Mouse (Mus musculus) small intestine, adult 2 months (tissue): ENCODE results near the gene Prkcb. TPM values are rescaled to one million over a fixed set of nuclear protein-coding genes. Genes with fewer than 3 reads are reported as not detected.

ENCODE experiments used
- H3K27ac ChIP-seq: fragments of 200-500 bp; 2 replicates; pipeline ENCODE4 v1.5.1; 2012; ENCODE audit warnings: low read depth, low read length, control low read depth, inconsistent platforms; ENCODE audit not compliant: insufficient read depth
- H3K27me3 ChIP-seq: fragments of 200-500 bp; 2 replicates; pipeline ENCODE4 v1.6.1; 2012; ENCODE audit warnings: mild to moderate bottlenecking, moderate library complexity, low read length, inconsistent platforms; ENCODE audit not compliant: control insufficient read depth, insufficient read depth
- H3K36me3 ChIP-seq: fragments of 200-500 bp; 2 replicates; pipeline ENCODE4 v1.6.1; 2012; ENCODE audit warnings: mild to moderate bottlenecking, low read length, control low read depth, inconsistent platforms; ENCODE audit not compliant: control insufficient read depth, insufficient read depth
- H3K4me1 ChIP-seq: fragments of 200-500 bp; 2 replicates; pipeline ENCODE4 v1.6.1; 2012; ENCODE audit warnings: low read length, inconsistent platforms, mixed read lengths; ENCODE audit not compliant: control insufficient read depth, insufficient read depth, insufficient read length
- H3K4me3 ChIP-seq: fragments of 200-500 bp; 2 replicates; pipeline ENCODE4 v1.5.1; 2012; ENCODE audit warnings: low read depth, mild to moderate bottlenecking, control low read depth, inconsistent platforms, low read length, moderate library complexity
- CTCF ChIP-seq: fragments of 200-500 bp; IDR thresholded peaks from 2 replicates; pipeline ENCODE4 v1.5.1; 2012; ENCODE audit warnings: low read depth, mild to moderate bottlenecking, control low read depth, inconsistent platforms, low read length, moderate library complexity, mixed read lengths; ENCODE audit not compliant: insufficient replicate concordance, insufficient read length; ENCODE audit errors: extremely low read depth
- POLR2A ChIP-seq: fragments of 200-500 bp; IDR thresholded peaks from 2 replicates; pipeline ENCODE4 v1.6.1; 2012; ENCODE audit warnings: low read depth, mild to moderate bottlenecking, control low read depth, inconsistent platforms, low read length, moderate library complexity
- WGBS: fragments of 180-500 bp; shearing (Covaris S2); methylation state at CpG from one replicate; pipeline ENCODE4 v1.1.7; 2018; 5-methylcytosine and 5-hydroxymethylcytosine counted together
- polyA plus RNA-seq: library from polyadenylated mRNA; depleted of rRNA; stranded (reverse); fragments of >200 nt; gene quantifications from 2 replicates; pipeline ENCODE4 v1.2.3, GENCODE M21; 2012

Prkcb gene
- polyA plus RNA-seq, 1 experiment, result 6.1 TPM

DNA sequence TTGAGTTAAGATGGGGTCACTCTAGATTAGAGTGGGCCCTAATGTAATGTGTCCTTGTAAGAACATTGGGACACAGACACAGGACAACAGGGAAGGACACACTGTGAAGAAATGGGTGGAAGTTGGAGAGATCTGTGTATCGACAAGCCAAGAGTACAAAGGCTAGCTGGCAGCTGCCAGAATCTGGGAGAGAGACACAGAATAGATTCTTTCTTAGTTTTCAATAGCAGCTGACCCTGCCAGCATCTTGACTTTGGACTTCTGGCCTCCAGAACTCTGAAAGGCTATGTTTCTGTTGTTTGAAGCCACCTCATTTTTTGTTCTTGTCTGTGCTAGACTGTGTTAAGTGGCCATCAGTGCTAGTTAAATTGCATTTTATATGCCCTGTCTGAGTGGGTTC lies 276.8 kb downstream of the Prkcb start:
- 66% methylated on average over 1 of the region's 1 CpGs for WGBS
- Histone ChIP-seq H3K27ac (no peak overlapping the region), H3K36me3 (no peaks in the 10 kb centered on the region), H3K4me3 (no peak overlapping the region), H3K4me1 (no peaks in the 10 kb centered on the region), H3K27me3 (no peaks in the 10 kb centered on the region)
- TF ChIP-seq POLR2A (no peak), CTCF (no peak)

DNA sequence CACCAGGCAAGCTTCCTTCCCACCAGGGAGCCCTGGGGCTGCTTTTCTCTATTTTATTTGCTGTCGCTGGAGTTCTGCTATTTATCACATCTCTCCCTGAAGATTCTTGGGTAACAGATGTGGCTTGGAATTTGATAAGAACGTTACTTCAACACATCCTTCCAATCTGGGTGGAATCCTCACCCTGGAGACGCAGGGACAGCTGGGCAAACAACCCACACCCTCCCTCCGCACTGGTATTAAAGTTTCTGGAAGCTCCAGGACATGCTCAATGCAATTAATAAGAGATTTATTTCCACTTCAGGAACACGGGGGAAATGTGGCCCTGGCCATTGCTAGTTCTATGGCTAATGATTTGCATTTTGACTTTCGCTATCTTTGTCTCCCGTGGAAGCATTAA lies 277.5 kb downstream of the Prkcb start:
- H3K4me1 ChIP-seq, result no peaks in the 10 kb centered on the region
- WGBS, result 36% methylated on average over 7 of the region's 7 CpGs

DNA sequence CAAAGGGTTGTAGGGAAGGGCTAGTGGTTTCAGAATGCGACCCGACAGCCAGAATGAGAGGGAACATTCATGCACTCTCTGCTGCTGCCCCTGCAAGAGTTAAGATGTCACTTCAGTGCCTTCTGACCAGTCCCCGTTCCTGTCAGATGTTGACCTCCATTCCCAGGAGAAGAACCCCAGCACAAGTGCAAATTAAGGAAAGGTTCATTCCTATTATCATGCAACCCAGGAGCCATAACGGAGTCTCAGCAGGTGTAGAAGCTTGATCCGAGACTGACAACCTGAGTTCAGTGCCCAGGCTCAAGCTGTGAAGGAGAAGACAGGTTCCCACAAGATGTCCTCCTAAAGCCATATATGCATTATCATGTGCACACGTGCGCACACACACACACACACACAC lies 280.2 kb downstream of the Prkcb start:
- Histone ChIP-seq H3K27ac (no peak overlapping the region), H3K4me1 (no peaks in the 10 kb centered on the region), H3K4me3 (no peak overlapping the region), H3K27me3 (no peaks in the 10 kb centered on the region), H3K36me3 (no peaks in the 10 kb centered on the region)
- TF ChIP-seq POLR2A (no peak), CTCF (no peak)
- WGBS, result 80% methylated on average over 7 of the region's 7 CpGs

More for the DNA sequence above, 277.5 kb downstream of the Prkcb start:
- no peak overlapping the region for H3K27ac ChIP-seq
- no peaks in the 10 kb centered on the region for H3K27me3 ChIP-seq
- no peaks in the 10 kb centered on the region for H3K36me3 ChIP-seq
- no peak overlapping the region for H3K4me3 ChIP-seq
- no peak for TF ChIP-seq POLR2A
- TF ChIP-seq CTCF, result no peak

DNA sequence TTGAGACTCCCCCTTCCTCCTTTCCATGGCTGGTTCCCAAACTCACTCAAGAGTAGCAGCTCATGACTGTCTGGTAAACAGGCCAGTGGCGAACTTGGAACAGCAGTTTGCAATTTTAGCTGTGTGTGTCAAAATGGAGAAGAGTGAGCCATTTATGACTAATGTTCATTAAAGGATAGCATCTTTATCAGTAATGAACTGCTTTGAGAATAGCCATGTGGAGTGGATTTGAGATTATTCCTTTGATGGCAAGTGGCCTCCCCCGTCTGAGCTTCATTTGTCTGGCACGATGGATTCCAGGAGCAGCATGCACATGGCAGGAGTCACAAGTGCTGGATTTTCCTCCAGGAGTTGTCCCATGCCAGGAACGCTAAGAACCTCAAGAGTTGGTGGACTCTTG lies 281.9 kb downstream of the Prkcb start:
- no peak overlapping the region for H3K27ac ChIP-seq
- no peaks in the 10 kb centered on the region for H3K4me1 ChIP-seq
- TF ChIP-seq CTCF, result no peak
- H3K36me3 ChIP-seq, result no peaks in the 10 kb centered on the region
- WGBS, result 73% methylated on average over 4 of the region's 4 CpGs
- no peak overlapping the region for H3K4me3 ChIP-seq
- no peaks in the 10 kb centered on the region for H3K27me3 ChIP-seq

DNA sequence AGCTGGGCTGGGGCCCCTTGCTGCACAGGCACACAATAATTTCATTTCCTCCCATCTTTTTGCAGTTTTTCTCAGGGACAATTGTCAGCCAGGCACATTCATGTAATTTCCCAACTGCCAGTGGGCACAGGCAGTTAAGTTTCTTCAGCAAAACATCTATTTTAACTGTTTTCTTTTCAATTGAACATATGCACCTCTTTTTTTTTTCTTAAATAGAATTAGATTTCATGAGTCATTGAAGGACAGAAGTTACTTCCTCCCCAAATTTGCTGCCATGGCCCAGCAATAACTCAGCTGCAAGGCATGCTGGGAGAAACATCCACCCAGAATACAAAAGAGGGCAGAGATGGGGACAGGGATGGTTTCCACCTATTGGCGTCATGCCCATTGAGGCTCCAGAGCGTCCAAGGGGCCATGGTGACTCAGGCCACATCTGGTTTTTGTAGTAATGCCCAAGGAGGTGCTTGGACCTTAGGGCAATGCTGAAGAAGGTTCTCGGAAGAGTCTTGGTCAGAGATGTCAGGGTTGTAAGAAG lies 284.6 kb downstream of the Prkcb start:
- H3K4me3 ChIP-seq, result no peak overlapping the region
- WGBS, result 81% methylated on average over 3 of the region's 3 CpGs
- H3K36me3 ChIP-seq, result no peaks in the 10 kb centered on the region
- H3K27me3 ChIP-seq, result no peaks in the 10 kb centered on the region
- no peak overlapping the region for H3K27ac ChIP-seq
- no peak for TF ChIP-seq CTCF
- no peak for TF ChIP-seq POLR2A
- no peaks in the 10 kb centered on the region for H3K4me1 ChIP-seq

DNA sequence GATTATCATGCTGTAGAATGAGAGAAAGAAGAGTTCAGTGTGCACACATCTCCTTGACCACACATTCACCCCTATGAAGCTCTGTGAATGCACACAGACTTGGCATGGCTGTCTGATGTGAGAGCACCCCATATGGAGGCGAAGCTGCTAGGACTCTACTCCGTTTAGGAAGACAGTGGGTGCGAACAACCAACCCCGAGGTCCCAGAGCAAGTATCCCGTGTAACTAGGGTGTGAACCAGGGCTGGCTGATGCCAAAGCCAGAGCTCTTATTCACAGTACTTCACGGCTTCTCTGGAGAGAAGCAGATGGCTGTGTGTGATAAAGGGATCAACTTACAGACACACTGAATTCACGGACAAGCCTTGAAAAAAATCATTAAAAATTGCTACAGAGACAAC lies 285.9 kb downstream of the Prkcb start:
- H3K36me3 ChIP-seq, result no peaks in the 10 kb centered on the region
- TF ChIP-seq POLR2A (no peak), CTCF (no peak)

DNA sequence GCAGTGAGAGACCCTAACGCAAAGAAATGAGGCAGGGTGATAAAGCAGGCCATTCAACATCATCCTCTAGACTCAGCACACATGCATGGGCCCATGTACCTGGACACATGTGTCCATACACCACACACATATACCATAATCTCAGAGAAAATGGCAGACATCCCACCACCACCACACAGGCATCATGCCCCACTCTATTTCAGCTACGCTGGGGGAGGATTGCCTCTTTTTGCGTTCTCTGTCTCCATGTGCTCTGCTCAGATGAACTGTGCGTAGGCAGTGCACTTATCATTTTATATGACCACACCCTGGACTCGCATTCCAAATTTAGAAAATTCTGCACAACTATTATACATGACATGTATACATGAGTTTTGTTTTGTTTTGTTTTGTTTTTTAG lies 286.5 kb downstream of the Prkcb start:
- TF ChIP-seq CTCF (no peak), POLR2A (no peak)
- 84% methylated on average over 5 of the region's 5 CpGs for WGBS
- H3K27me3 ChIP-seq, result no peaks in the 10 kb centered on the region
- no peak overlapping the region for H3K27ac ChIP-seq
- no peaks in the 10 kb centered on the region for H3K36me3 ChIP-seq
- H3K4me3 ChIP-seq, result no peak overlapping the region
- H3K4me1 ChIP-seq, result no peaks in the 10 kb centered on the region

More for the DNA sequence above, 285.9 kb downstream of the Prkcb start:
- Histone ChIP-seq H3K27me3 (no peaks in the 10 kb centered on the region), H3K4me1 (no peaks in the 10 kb centered on the region), H3K4me3 (no peak overlapping the region), H3K27ac (no peak overlapping the region)
- WGBS, result 79% methylated on average over 7 of the region's 7 CpGs
